Mouse (Mus musculus): ENCODE measurements around the gene Usp30.

GRCm38 (mm10) chr5:114028111-114028510 is 37.1 kb upstream of the Usp30 start:
- no peak for TF ChIP-seq CTCF (conservative IDR thresholded peaks at IDR 0.05; ENCODE audit: low read length)
- no peak for TF ChIP-seq NANOG (IDR thresholded peaks at IDR 0.05; ENCODE audit: borderline replicate concordance, low read length)
